Mouse (Mus musculus): ENCODE measurements around the gene Kcnq1.

The Kcnq1 gene

GRCm38 (mm10) chr7:143106062-143106461 lies at the start of gene Kcnq1:
TSS of gene Kcnq1 (plus strand) at chr7:143106362.
- no peak for DNase-seq

GRCm38 (mm10) chr7:143057023-143057422 lies 49.1 kb upstream of the Kcnq1 start:
- no peak for DNase-seq

- no peak for DNase-seq
These were observed 48.4 kb upstream of the Kcnq1 start for GRCm38 (mm10) chr7:143057667-143058220.

GRCm38 (mm10) chr7:143058221-143058697 lies 47.9 kb upstream of the Kcnq1 start:
- DNase-seq: no peak

- DNase-seq: no peak
These were observed 46.8 kb upstream of the Kcnq1 start for GRCm38 (mm10) chr7:143059202-143059870.

GRCm38 (mm10) chr7:143062704-143063103 lies 43.5 kb upstream of the Kcnq1 start:
- DNase-seq: no peak

GRCm38 (mm10) chr7:143064226-143064625 lies 41.9 kb upstream of the Kcnq1 start:
- no peak for DNase-seq

GRCm38 (mm10) chr7:143065692-143066091 lies 40.5 kb upstream of the Kcnq1 start:
- no peak for DNase-seq

GRCm38 (mm10) chr7:143067469-143067868 lies 38.7 kb upstream of the Kcnq1 start:
- no peak for DNase-seq

GRCm38 (mm10) chr7:143067897-143068296 lies 38.3 kb upstream of the Kcnq1 start:
- no peak for DNase-seq

GRCm38 (mm10) chr7:143068316-143068881 lies 37.8 kb upstream of the Kcnq1 start:
- DNase-seq: peak; percentile 36 to 39

- DNase-seq: peak; percentile 85 to 93
These were observed 37.1 kb upstream of the Kcnq1 start, which contains the start of gene Tssc4 for GRCm38 (mm10) chr7:143068882-143069591. TSS of gene Tssc4 (plus strand) at chr7:143069249.

GRCm38 (mm10) chr7:143069751-143070400 lies 36.3 kb upstream of the Kcnq1 start:
- peak in 1 of 2 experiments; percentile 24 for DNase-seq

- no peak for DNase-seq
These were observed 35.6 kb upstream of the Kcnq1 start for GRCm38 (mm10) chr7:143070506-143071070.

GRCm38 (mm10) chr7:143072605-143073004 lies 33.6 kb upstream of the Kcnq1 start:
- DNase-seq: no peak

GRCm38 (mm10) chr7:143073086-143073485 lies 33.1 kb upstream of the Kcnq1 start:
- peak in 1 of 2 experiments; percentile 53 for DNase-seq

- DNase-seq: no peak
These were observed 30.8 kb upstream of the Kcnq1 start for GRCm38 (mm10) chr7:143075394-143075793.

- DNase-seq: no peak
These were observed 28.8 kb upstream of the Kcnq1 start for GRCm38 (mm10) chr7:143077351-143077750.

- DNase-seq: no peak
These were observed 24.1 kb upstream of the Kcnq1 start for GRCm38 (mm10) chr7:143082024-143082423.

- no peak for DNase-seq
These were observed 22.5 kb upstream of the Kcnq1 start for GRCm38 (mm10) chr7:143083708-143084107.

- DNase-seq: peak; percentile 48 to 76
These were observed 19.8 kb upstream of the Kcnq1 start for GRCm38 (mm10) chr7:143086366-143086765.

- no peak for DNase-seq
These were observed 19.0 kb upstream of the Kcnq1 start for GRCm38 (mm10) chr7:143087070-143087579.

Measured in spleen, adult 18-20 months (tissue).